Mouse (Mus musculus) heart, embryonic 12.5 days (tissue): Measurements from ENCODE around the gene Sp7. TPM values are rescaled to one million over a fixed set of nuclear protein-coding genes. Genes with fewer than 3 reads are reported as not detected.

ENCODE experiments used
- ATAC-seq: fragments of 200-750 bp; cut with Nextera tagmentation; 2 replicates; pipeline ENCODE4 v1.8.0; 2017; ENCODE audit warnings: moderate TSS enrichment, moderate library complexity; ENCODE audit not compliant: insufficient number of reproducible peaks, low FRiP score
- H3K27ac ChIP-seq: fragments of 300-500 bp; sonication (generic); 2 replicates; pipeline ENCODE4 v1.5.1; 2016; ENCODE audit warnings: mild to moderate bottlenecking, moderate library complexity; ENCODE audit not compliant: poor library complexity, severe bottlenecking
- H3K27me3 ChIP-seq: fragments of 300-500 bp; sonication (generic); replicated peaks from 2 replicates; pipeline ENCODE4 v1.6.1; 2016; ENCODE audit warnings: mild to moderate bottlenecking, moderate library complexity
- H3K36me3 ChIP-seq: fragments of 300-500 bp; sonication (generic); 2 replicates; pipeline ENCODE4 v1.6.1; 2016; ENCODE audit warnings: mild to moderate bottlenecking, moderate library complexity
- H3K4me1 ChIP-seq: fragments of 300-500 bp; sonication (generic); replicated peaks from 2 replicates; pipeline ENCODE4 v1.6.1; 2016; ENCODE audit warnings: mild to moderate bottlenecking
- H3K4me2 ChIP-seq: fragments of 300-500 bp; sonication (generic); 2 replicates; pipeline ENCODE4 v1.6.1; 2016; ENCODE audit warnings: mild to moderate bottlenecking, moderate library complexity
- H3K4me3 ChIP-seq: fragments of 300-500 bp; sonication (generic); 2 replicates; pipeline ENCODE4 v1.5.1; 2016; ENCODE audit warnings: mild to moderate bottlenecking
- H3K9ac ChIP-seq: fragments of 300-500 bp; sonication (generic); 2 replicates; pipeline ENCODE4 v1.6.1; 2016; ENCODE audit warnings: mild to moderate bottlenecking, moderate library complexity
- H3K9me3 ChIP-seq: fragments of 300-500 bp; sonication (generic); replicated peaks from 2 replicates; pipeline ENCODE4 v1.6.1; 2016; ENCODE audit warnings: mild to moderate bottlenecking, moderate library complexity
- WGBS: fragments of 180-500 bp; shearing (Covaris S2); methylation state at CpG from one replicate; pipeline ENCODE4 v1.1.7; 2016; 5-methylcytosine and 5-hydroxymethylcytosine counted together
- polyA plus RNA-seq: library from polyadenylated mRNA; unstranded; fragments of >200 nt; fragmentation: Nextera tagmentation; extraction: Ambion mirVana; gene quantifications from 2 replicates; pipeline ENCODE4 v1.2.1, GENCODE M21; 2016

Sp7 gene
- polyA plus RNA-seq, 1 experiment from 2014 or later: 0.34 TPM

DNA sequence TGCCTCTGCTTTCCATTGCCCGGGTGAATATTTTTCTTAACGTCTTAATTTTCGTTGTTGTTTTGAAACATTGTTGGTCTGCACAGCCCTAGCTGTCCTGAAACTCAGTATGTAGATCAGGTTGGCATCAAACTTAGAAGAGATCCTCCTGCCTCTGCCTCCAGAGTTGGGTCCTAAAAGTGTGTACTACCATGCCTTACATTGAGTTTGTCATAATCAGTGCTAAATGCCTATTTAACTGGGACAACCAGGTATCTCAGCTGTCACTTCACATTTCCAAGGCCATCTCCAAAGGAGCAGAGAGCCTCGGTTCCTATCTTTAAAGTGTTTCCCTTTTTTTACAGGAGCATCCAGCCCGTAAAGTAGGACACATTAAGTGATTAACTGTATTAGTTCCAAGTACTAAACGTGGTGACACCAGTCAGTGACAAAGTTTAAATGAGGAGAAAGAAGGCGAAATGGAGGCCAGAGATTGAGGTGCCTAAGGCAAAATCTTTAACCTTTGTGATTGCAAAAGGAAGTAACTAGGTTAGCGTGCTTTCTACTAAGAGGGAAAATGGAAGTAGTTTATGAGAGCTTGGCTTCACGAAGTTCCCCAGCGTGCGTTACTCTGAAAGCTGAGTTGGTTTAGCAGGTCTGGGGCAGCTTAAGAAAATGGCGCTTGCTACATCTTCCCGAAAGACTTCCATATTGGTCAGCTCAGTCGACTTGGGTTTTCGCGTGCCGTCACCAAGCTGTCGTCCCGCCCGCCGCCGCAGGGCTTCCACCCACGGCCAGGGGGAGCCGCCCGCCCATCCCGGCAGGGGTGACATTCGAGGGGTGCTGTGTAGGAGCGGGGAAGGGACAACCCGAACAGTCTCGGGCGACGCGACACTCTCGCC lies 37.9 kb upstream of the Sp7 start:
- Histone ChIP-seq H3K27ac (peak overlapping the region; percentile 100), H3K4me1 (peaks cover 38% of the 10 kb centered on the region), H3K9ac (peak overlapping the region; percentile 78), H3K4me3 (peak overlapping the region; percentile 58), H3K9me3 (no peaks in the 10 kb centered on the region), H3K36me3 (peaks cover 23% of the 10 kb centered on the region), H3K4me2 (peak overlapping the region; percentile 71), H3K27me3 (no peaks in the 10 kb centered on the region)
- peak; percentile 40 for ATAC-seq
- WGBS: 17% methylated on average over 34 of the region's 34 CpGs

DNA sequence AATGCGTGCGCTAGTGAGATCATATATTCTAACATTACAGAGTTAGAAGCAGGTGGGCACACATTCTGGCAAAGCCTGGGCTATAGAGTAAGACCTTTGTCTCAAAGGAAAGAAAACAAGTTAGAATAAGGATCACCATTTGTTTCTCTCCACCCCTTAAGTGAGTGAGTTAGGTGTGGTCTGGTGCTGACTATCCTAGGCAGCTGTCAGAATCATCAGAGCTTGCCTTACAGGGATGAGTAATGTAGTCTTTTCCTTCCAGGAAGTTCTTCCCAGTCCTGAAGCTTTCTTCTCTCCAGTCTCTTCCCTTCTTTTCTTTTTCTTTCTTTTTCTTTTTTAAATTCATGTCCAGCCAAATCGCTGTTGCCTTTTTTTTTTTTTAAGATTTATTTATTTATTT lies 35.2 kb upstream of the Sp7 start:
- no peak overlapping the region for H3K4me2 ChIP-seq
- no peaks in the 10 kb centered on the region for H3K9me3 ChIP-seq
- H3K27ac ChIP-seq: no peak overlapping the region
- WGBS: 97% methylated on average over 3 of the region's 3 CpGs
- no peak overlapping the region for H3K4me3 ChIP-seq
- H3K9ac ChIP-seq: no peak overlapping the region
- ATAC-seq: no peak
- no peaks in the 10 kb centered on the region for H3K27me3 ChIP-seq
- H3K36me3 ChIP-seq: no peaks in the 10 kb centered on the region
- H3K4me1 ChIP-seq: peaks cover 25% of the 10 kb centered on the region

DNA sequence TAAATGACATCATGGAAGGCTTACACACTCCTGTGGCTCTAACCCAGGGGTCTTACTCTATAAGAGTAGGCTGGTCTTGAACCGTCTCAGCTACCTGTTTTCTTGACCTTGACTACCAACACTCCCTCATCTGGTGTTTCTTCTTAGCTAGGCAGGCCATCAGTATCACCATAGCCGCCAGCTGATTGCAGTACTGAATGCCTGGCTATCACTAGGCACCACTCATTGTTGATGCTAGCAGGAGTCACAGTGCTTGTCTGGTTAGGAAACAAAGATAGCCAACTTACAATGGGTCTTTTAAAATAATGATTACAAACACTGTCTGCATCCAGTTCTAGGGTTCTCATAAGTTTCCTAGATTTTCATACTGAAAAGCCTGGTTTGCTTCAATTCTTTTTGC lies 34.3 kb upstream of the Sp7 start:
- peaks cover 23% of the 10 kb centered on the region for H3K4me1 ChIP-seq
- H3K9me3 ChIP-seq: no peaks in the 10 kb centered on the region
- 47% methylated on average over 2 of the region's 2 CpGs for WGBS
- H3K4me3 ChIP-seq: no peak overlapping the region
- no peak for ATAC-seq
- H3K4me2 ChIP-seq: no peak overlapping the region
- no peaks in the 10 kb centered on the region for H3K36me3 ChIP-seq
- H3K27ac ChIP-seq: peak overlapping the region; percentile 36; the same call in 1 of the 2 replicates
- no peaks in the 10 kb centered on the region for H3K27me3 ChIP-seq
- H3K9ac ChIP-seq: no peak overlapping the region

DNA sequence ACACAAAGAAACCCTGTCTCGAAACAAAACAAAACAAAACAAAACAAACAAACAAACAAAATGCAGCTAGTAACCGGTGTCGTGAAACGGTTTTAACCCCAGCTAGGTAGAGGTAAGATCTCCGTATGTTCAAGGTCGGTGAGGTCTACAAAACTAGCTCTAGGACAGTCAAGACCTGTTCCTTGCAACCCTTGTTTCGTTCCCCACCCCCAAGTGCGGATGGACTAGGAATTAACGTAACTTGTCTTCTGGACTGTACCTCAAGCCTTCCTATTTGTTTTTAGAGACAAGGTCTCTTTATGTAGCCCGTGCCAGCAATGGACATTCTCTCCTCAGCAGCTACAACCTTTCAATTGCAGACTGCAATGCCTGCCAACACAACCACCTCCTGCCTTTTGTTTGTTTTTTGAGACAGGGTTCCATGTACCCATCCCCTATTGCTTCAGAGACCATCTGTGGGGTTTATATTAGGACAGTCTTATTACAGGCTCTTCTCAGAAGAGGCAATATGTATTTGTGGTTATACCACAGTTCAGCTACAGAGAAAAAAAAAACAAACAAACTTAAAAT lies 33.6 kb upstream of the Sp7 start:
- Histone ChIP-seq H3K27ac (peak overlapping the region; percentile 92; the same call in 1 of the 2 replicates), H3K36me3 (no peaks in the 10 kb centered on the region), H3K4me1 (peaks cover 23% of the 10 kb centered on the region), H3K4me3 (no peak overlapping the region), H3K27me3 (no peaks in the 10 kb centered on the region), H3K9me3 (no peaks in the 10 kb centered on the region), H3K4me2 (peak overlapping the region; percentile 72; the same call in 1 of the 2 replicates), H3K9ac (no peak overlapping the region)
- WGBS: 74% methylated on average over 10 of the region's 10 CpGs
- no peak for ATAC-seq

DNA sequence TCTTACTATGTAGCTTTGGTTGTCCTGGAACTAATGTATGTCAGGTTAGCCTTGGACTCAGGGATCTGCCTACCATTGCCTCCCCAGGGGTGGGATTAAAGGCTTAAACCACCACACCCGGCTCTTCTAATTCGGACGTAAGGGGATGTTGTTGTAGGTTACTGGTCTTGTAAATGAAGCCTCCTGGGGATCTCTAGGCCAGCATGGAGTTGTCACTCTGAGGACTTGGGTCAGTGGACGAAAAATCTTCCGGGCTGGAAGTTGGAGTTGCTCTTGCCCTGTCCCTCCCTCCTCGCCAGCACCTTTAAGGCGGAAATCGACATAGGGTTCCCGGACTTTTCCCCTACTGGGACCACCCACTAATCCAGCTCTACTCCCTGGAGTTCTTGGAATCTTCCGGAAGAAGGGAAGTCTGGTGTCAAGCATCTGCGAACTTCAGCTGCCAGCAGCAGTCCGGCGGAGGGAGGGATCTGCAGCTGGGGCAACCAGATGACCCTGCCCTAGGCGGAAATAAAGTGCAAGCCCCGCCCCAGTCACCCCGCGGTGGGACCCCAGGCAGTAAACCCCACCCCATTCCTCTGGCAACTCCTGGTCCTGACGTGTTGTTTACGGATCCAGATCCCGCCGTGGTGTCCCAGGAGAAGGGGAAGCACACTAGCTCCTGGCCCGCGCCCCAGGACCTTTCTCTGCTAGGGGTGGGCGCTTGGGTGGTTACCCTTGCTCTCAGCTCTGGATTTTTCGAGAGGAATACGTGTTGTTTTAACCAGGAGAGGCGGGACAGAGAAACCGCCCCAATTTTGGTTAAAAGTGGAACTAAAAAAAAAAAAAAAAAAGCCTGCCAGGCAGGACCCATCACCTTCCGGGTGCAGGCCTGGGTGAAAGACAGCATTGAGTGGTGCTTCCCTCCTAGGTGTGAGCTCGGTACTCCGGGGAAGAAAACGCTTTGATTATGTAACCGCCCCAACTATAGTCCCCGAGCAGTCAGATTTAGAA lies 32.5 kb upstream of the Sp7 start:
- peak overlapping the region; percentile 92 for H3K27ac ChIP-seq
- peak overlapping the region; percentile 58 for H3K4me3 ChIP-seq
- peak overlapping the region; percentile 72 for H3K4me2 ChIP-seq
- H3K36me3 ChIP-seq: no peaks in the 10 kb centered on the region
- H3K9me3 ChIP-seq: no peaks in the 10 kb centered on the region
- H3K4me1 ChIP-seq: peaks cover 32% of the 10 kb centered on the region
- WGBS: 3% methylated on average over 34 of the region's 34 CpGs
- peak overlapping the region; percentile 69 for H3K9ac ChIP-seq
- no peaks in the 10 kb centered on the region for H3K27me3 ChIP-seq
- ATAC-seq: peak; percentile 88

DNA sequence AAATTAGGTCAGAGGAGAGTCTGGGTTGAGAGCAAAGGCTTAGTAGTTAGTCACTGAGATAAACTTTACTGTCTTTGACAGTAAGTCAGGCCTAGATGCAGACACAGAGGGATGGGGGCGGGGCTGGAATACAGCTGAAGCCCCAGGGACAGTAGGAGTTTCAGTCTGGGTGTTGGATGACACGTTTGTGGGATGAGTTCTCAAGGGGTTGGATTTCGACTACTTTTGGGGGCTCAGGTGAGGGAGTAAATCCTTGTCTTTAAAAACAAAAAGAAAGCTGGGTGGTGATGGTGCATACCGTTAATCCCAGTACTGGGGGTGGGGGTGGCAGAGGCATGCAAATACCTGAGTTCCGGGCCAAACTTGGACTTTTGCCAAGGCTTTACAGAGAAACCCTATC lies 31.6 kb upstream of the Sp7 start:
- Histone ChIP-seq H3K36me3 (no peaks in the 10 kb centered on the region), H3K4me2 (peak overlapping the region; percentile 72), H3K9ac (peak overlapping the region; percentile 19; the same call in 1 of the 2 replicates), H3K4me1 (peaks cover 38% of the 10 kb centered on the region), H3K27me3 (no peaks in the 10 kb centered on the region), H3K4me3 (peak overlapping the region; percentile 58), H3K27ac (no peak overlapping the region), H3K9me3 (no peaks in the 10 kb centered on the region)
- ATAC-seq: no peak
- 19% methylated on average over 5 of the region's 5 CpGs for WGBS

DNA sequence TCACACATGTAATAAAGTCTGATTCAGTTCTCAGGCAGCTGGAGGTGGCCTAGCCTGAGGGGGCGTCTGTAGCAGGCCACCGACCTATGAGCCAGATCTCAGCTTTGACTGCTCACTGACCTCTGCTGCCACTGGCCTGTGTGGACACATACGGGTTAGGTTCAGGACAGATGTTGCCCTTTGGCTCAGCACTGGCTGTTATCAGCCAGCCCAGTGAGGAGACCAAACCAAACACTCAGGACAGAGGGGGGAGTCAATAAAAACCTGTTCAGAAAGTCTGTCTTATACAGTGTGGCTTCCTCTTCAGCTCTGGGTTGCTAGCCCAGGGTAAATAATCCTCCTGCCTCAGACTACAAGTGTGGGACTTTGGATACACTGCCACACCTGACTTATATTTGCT lies 28.1 kb upstream of the Sp7 start:
- peak; percentile 82 for ATAC-seq
- Histone ChIP-seq H3K27ac (peak overlapping the region; percentile 71), H3K4me3 (no peak overlapping the region), H3K4me1 (peaks cover 36% of the 10 kb centered on the region), H3K4me2 (peak overlapping the region; percentile 2; the same call in 1 of the 2 replicates), H3K36me3 (no peaks in the 10 kb centered on the region), H3K9me3 (no peaks in the 10 kb centered on the region), H3K9ac (no peak overlapping the region), H3K27me3 (no peaks in the 10 kb centered on the region)
- WGBS: 10% methylated on average over 3 of the region's 3 CpGs

DNA sequence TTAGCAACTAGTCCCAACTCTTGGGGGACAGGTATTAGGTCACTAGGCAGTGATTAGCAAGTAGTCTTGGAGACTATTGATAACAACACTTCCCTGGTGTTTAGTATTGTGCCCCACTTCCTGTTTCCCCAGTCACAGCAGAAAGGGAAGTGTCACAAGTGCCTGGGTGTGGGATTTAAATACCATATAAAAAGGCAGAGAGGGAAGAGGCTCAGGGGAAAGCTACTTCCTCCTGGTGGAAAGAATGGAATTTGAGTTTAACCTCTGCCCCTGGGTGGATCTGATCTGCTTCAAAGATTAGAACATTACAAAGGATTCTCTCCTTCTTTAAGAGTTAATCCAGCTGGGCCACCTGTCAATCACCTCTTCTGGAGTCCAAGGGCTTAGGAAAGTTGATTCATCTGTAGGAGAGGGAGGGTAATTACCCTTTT lies 26.6 kb upstream of the Sp7 start:
- ATAC-seq: no peak
- Histone ChIP-seq H3K9me3 (no peaks in the 10 kb centered on the region), H3K4me3 (no peak overlapping the region), H3K4me2 (no peak overlapping the region), H3K4me1 (peaks cover 29% of the 10 kb centered on the region), H3K36me3 (no peaks in the 10 kb centered on the region), H3K27me3 (no peaks in the 10 kb centered on the region), H3K27ac (peak overlapping the region; percentile 68), H3K9ac (no peak overlapping the region)

DNA sequence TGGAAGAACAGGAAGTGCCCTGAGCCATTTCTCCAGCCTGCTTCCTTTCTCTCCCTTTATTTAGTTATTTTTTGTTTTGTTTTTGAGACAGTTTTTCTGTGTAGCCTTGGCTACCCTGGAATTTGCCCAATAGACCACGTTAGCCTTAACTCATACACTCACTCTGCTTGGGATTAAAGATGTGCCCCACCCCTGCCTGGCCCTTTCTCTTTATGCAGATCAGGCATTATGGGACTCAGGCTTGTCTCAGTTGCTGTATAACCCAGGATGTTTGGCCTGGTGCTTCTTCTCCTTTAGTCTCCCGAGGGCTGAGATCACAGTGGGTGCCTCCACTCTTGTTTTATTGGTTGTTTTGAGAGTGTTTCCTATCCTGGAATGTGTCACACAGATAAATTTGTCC lies 25.5 kb upstream of the Sp7 start:
- Histone ChIP-seq H3K27me3 (no peaks in the 10 kb centered on the region), H3K27ac (peak overlapping the region; percentile 68; the same call in 1 of the 2 replicates), H3K9me3 (no peaks in the 10 kb centered on the region), H3K36me3 (no peaks in the 10 kb centered on the region), H3K4me1 (peaks cover 25% of the 10 kb centered on the region), H3K9ac (no peak overlapping the region), H3K4me2 (no peak overlapping the region), H3K4me3 (no peak overlapping the region)
- 28% methylated on average over 2 of the region's 2 CpGs for WGBS
- ATAC-seq: no peak

DNA sequence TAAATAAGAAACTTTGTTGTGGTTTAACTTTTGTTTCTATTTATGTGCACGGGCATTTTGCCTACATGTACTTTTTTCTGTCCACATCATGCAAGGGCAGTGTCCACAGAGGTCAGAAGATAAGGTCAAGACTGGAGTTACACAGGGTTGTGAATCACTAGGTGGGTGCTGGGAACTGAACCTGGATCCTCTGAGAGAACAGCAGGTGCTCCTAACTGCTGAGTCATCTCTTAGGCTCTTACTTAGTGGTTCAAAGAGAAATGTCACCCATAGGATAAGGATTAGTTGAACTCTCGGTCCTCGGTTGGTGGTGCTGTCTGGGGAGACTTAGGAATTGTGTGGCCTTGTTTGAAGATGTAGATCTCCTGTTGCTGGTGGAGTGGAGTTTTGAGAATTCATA lies 22.0 kb upstream of the Sp7 start:
- Histone ChIP-seq H3K4me1 (peaks cover 13% of the 10 kb centered on the region), H3K27me3 (no peaks in the 10 kb centered on the region), H3K27ac (no peak overlapping the region), H3K9me3 (no peaks in the 10 kb centered on the region), H3K4me3 (no peak overlapping the region), H3K36me3 (no peaks in the 10 kb centered on the region), H3K4me2 (no peak overlapping the region), H3K9ac (no peak overlapping the region)
- WGBS: 83% methylated on average over 3 of the region's 3 CpGs
- ATAC-seq: no peak

DNA sequence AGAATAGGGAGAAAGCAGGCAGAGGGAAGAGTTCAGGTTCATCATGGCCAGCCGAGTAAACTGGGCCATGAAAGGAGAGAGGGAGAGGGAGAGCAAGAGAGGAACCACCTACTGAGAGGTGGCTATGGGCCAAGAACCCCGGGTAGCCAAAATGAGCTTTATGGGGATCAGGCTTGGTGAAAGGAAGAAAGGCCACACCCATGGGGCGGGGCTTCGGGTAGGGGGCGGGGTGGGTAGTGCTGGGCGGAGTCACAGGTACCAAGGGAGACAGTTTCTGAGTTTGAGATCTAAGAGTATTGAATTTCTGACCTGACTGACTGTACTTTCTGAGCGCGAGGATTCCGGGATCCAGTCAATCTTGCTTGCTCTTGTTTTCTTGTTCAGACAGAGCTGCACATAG lies 19.7 kb upstream of the Sp7 start:
- Histone ChIP-seq H3K4me1 (no peaks in the 10 kb centered on the region), H3K4me2 (no peak overlapping the region), H3K9me3 (no peaks in the 10 kb centered on the region), H3K36me3 (no peaks in the 10 kb centered on the region), H3K9ac (no peak overlapping the region), H3K4me3 (no peak overlapping the region), H3K27me3 (no peaks in the 10 kb centered on the region), H3K27ac (no peak overlapping the region)
- no peak for ATAC-seq
- 51% methylated on average over 9 of the region's 9 CpGs for WGBS
